Mouse (Mus musculus): ENCODE data around the gene Rpl37a. TPM values are rescaled to one million over a fixed set of nuclear protein-coding genes. Genes with fewer than 3 reads are reported as not detected.

Gene Rpl37a
- polyA plus RNA-seq, 1 experiment from 2014 or later = 2,237 TPM

DNA sequence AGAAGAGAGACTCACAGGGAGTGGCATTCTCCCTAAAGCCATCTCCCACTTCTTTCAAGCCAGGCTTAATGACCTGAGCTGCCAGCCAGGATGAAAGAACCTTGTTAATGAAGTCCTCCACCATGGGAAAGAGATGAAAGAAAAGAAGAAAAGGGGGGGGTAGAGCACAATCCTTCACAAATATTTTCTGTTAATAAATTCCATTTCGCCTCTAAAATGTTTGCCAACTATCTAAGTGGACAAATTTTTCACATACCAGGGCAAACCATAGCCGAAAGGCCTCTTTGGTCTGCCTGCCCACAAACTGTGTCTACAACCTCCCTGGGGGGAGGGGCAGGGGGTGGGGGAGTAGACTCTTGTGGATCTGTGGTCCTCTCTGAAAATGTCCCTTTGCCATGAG, 44.7 kb downstream of the Rpl37a start:
- Histone ChIP-seq H3K4me2 (replicated peaks; ENCODE audit: low read depth, low read length) (no peak overlapping the region), H3K9ac (replicated peaks; ENCODE audit: low read depth) (no peak overlapping the region), H3K9me3 (ENCODE audit: low read length) (no peaks in the 10 kb centered on the region), H3K4me1 (ENCODE audit: insufficient read depth, low read depth, low read length) (0 out of 2 replicates have a peak, but pooled peaks cover 3% of the 10 kb centered on the region), H3K36me3 (ENCODE audit: insufficient read depth, low read length) (no peaks in the 10 kb centered on the region), H3K27me3 (replicated peaks; ENCODE audit: insufficient read depth, low read length) (no peaks in the 10 kb centered on the region), H3K27ac (ENCODE audit: low read length) (no peak overlapping the region), H3K4me3 (ENCODE audit: low read depth, low read length) (no peak overlapping the region)
- TF ChIP-seq EP300 (IDR thresholded peaks at IDR 0.05) (peak; percentile 83), CTCF (IDR thresholded peaks at IDR 0.05) (no peak)
- ATAC-seq = peak; percentile 71
- peak; percentile 41 for DNase-seq (ENCODE audit: low spot score)
- 24% methylated on average over 2 of the region's 2 CpGs for WGBS

GRCm38 (mm10) chr1:72759758-72760157, 48.7 kb downstream of the Rpl37a start:
- H3K4me3 ChIP-seq (ENCODE audit: low read depth, low read length) = no peak overlapping the region
- H3K36me3 ChIP-seq (ENCODE audit: insufficient read depth, low read length) = no peaks in the 10 kb centered on the region
- no peak for ATAC-seq
- H3K4me1 ChIP-seq (ENCODE audit: insufficient read depth, low read depth, low read length) = 0 out of 2 replicates have a peak, but pooled peaks cover 3% of the 10 kb centered on the region
- DNase-seq (ENCODE audit: low spot score) = no peak
- no peaks in the 10 kb centered on the region for H3K27me3 ChIP-seq (replicated peaks; ENCODE audit: insufficient read depth, low read length)
- TF ChIP-seq CTCF (IDR thresholded peaks at IDR 0.05) (no peak), EP300 (IDR thresholded peaks at IDR 0.05) (no peak)
- H3K27ac ChIP-seq (ENCODE audit: low read length) = no peak overlapping the region
- no peak overlapping the region for H3K4me2 ChIP-seq (replicated peaks; ENCODE audit: low read depth, low read length)
- no peaks in the 10 kb centered on the region for H3K9me3 ChIP-seq (ENCODE audit: low read length)
- no peak overlapping the region for H3K9ac ChIP-seq (replicated peaks; ENCODE audit: low read depth)
- WGBS = 82% methylated on average over 6 of the region's 6 CpGs

Other genes starting within 250 kb of the Rpl37a start
- 0.06 and 0.24 TPM in 2 replicates for gene March4, start 174.4 kb upstream of the Rpl37a start, polyA plus RNA-seq (2015; fragmentation: Nextera tagmentation; extraction: Ambion mirVana)
- 8.8 and 10.6 TPM in 2 replicates for gene Smarcal1, start 128.0 kb upstream of the Rpl37a start, polyA plus RNA-seq (2015; fragmentation: Nextera tagmentation; extraction: Ambion mirVana)
- gene Ankar, start 10.7 kb upstream of the Rpl37a start, polyA plus RNA-seq (2015; fragmentation: Nextera tagmentation; extraction: Ambion mirVana) = not detected in 2 replicates
- gene Igfbp2, start 113.2 kb downstream of the Rpl37a start, polyA plus RNA-seq (2015; fragmentation: Nextera tagmentation; extraction: Ambion mirVana) = 51.4 and 58.5 TPM in 2 replicates
- 30.7 and 32.6 TPM in 2 replicates for gene Igfbp5, start 163.6 kb downstream of the Rpl37a start, polyA plus RNA-seq (2015; fragmentation: Nextera tagmentation; extraction: Ambion mirVana)

Data from lung, postnatal 0 days (tissue).